Mouse (Mus musculus): Measurements from ENCODE around the gene Zdhhc6.
A peak's percentile ranks its signal among the peaks of the same experiment; 100 is the strongest.

Zdhhc6 gene

DNA sequence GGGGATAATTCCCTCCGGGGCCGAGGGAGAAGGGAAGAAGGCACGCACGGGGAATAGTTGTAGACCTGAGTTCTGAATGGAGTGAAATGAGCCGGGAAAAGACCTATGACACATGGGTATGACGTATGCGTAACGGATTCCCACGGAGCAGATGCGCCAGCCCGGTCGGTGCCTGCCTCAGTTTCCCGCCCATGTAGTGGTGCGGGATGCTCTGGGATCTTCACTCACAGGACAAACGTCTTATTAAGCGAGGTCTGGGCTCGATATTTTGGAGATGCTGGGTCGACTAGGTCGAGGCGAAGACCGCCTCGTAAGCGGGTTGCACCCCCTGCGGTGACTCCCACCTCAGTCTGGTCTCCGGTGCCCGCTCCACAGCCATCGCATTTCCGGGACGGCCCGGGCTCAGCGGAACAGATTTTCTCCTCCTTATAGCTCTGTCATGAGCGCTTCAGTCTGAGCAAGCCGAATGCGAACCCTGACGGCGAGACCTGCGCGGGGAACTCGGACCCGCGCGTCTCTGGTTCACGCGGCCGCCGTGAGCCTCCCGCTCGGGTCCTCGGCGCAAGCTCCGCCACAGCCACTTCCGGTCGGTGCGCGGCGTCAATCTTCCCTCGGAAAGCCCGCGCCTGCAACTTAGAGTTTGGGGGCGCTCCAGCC lies at the start of gene Zdhhc6:
Zdhhc6 (minus strand) TSS at position 581 of the 657 bp plus-strand sequence.
- DNase-seq (ENCODE audit: extremely low spot score, low spot score): peak; percentile 90

DNA sequence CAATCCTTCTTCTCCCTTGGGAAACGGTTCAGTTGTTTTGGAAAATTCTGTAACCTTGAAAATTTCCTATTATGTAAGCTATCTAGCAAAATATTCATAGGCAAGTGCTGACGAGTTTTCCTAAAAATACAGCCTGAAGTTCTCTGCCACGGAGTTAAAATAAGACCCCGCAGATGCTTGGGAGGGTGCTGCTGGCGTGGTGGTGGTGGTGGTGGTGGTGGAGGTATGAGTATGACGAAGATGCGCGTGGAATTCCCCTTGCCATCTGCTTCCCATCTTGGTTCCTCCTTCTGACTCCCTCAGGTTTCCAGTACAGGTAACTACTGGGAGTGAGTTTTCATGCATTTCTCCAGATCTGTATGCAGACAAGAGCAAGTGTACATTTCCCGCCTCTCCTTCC lies 46.8 kb upstream of the Zdhhc6 start:
- no peak for DNase-seq (ENCODE audit: extremely low spot score, low spot score)

DNA sequence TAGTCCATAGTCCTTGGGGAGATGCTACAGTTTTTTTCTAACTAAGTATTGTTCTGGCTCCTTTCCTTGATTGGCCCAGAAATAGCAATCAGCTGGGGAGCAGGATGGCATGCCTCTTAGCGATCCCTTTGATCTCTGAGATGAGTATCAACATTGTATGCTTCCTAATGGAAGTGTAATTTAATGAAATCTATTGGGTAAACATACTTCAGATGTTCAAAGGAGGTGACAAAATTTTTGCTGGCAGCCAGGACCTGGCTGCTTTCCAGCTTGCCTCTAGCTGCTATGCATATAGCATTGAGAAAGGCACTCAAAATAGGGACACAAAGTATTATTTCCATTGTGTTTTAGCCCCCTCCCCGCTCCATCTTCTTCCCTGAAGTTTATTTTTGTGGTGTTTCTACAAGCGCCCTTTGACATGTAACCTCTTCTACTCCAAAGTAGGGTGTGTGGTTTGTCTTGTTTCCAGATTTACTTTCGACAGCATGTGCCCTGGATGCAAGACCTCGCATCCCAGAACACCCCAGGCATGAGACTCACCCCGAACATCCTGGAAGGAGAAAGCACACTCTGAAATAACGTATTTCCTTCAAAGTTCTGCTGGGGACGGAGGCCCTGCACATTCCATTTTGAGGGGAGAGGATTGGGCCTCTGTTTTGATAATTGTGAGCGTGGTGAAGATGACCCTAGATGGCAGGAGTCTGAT lies 35.0 kb upstream of the Zdhhc6 start:
- DNase-seq (ENCODE audit: extremely low spot score, low spot score): no peak

DNA sequence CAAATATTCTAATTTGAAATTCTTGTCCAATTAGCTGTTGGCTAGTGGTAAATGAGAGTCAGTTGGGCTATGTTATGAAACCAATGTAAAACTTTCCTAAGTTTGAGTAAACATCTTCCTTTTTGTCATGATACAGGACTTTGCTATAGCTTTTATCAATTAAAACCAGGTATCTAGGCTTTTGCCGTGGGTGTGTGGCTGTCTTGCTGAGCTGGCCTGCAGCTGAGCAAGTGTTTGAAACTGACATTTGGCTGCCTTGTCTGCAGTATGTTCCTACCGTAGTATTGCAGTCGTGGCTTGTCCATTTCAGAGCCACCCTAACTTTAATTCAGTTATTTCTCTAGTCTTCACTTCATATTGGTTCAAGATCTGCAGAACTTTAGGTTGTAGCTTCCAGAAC lies 32.4 kb upstream of the Zdhhc6 start:
- no peak for DNase-seq (ENCODE audit: extremely low spot score, low spot score)

DNA sequence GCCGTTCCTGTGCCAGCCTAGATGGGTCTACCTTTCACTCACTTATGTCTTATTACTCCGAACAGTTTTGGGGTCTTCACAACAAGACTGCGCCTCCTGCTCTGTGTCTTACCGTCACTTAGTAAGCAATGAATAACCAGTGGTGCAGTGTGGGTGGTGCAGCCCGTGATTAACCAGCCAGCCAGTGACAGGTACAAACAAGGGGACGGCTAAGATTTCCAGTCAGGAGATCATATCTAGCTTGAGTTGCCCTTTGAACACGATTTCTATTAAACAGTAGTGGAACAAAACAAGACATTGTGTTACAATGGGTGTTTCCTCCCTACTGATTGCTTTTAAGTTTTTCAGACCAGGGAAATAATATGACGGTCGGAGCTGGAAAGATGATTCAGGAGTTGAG lies 27.4 kb upstream of the Zdhhc6 start:
- no peak for DNase-seq (ENCODE audit: extremely low spot score, low spot score)

DNA sequence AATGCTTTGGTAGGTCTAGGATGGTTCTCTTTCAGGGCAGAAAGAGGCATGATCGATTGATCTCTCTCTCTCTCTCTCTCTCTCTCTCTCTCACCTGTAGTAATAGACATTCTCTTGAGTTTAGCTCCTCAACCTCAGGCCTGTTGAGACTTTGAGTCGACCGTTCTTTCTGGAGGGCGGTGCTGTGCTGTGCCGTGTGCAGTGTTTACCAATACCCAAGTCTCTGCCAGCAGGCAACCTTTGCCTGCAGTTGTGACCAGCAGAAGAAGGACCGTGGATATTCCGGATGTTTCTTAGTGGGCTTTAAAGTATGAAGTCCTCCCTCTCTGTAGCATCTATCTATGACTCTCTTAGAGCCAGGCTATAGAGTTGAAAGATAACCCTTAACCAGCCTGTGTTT lies 26.6 kb upstream of the Zdhhc6 start:
- no peak for DNase-seq (ENCODE audit: extremely low spot score, low spot score)

DNA sequence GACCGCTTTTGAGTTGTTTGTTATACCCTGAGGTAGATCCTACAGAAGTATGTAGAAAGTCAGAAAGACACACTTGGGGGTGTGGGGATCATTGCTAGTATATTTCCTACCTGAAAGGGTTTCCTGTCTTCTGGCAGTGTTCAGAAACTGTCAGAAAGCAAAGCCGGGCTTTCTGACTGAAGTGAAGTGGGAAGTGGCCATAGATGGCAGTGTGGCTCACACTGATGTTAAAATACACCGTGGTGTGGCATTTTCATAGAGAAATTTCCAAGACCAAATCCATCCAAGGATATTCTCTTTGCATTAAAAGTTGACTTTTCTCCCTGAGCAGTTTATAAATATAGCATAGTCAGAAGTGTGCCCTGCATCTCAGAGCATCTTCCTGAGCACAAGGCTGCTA lies 25.5 kb upstream of the Zdhhc6 start:
- no peak for DNase-seq (ENCODE audit: extremely low spot score, low spot score)

DNA sequence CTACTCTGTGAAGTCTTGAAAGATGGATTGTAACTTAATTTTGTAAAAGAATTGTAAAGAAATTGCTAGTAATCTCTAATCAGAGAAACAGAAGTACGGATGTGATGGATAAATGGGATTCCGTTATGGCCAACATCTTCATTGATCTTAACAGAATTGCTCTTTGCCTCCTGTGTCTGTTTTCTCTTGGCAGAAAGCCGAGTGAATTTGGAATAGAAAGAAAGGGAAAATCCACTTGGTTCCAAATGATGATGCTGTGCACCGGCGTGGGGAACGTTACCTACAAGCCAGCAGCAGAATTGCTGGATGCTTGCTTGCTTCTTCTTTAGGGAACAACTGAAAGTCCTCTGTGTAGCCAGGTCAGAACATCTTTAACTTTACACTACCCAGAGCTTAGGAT lies 24.7 kb upstream of the Zdhhc6 start:
- no peak for DNase-seq (ENCODE audit: extremely low spot score, low spot score)

DNA sequence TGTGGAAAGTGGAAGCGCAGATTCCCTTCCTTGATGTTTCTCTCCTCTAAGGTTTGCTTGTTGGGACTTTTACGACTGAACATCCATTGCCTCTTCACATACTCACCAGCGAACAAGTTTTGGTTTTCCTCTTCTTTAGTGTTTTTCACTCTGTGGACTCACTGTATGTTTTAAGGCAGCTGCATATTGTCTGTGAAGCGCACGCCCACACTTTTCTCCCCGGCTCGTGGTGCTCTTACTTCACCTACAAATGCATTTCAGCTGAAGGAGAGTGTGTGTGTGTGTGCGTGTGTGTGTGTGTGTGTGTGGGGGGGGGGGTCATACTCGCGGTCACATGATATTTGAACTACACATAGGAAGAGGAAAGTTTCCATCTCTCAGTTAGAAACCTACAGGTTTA lies 21.8 kb upstream of the Zdhhc6 start:
- DNase-seq (ENCODE audit: extremely low spot score, low spot score): no peak

DNA sequence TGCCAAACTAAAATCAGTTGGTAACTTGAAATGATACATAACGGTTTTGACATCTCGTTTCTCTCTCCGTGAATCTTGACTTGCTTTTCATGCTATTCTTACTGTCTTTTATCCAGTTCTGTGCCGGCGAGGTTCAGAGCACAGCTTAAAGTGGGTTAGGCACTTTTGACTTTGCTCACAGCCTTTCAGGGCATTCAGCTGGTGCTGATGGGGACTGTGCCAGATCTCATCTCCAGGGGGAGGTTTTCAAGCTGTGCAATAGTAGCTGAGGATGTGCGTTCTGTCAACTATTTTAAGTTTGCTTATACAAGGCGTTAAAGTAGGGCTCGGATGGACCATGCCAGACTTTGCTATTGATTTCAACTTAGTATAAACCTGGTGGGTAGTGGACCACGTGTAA lies 21.2 kb upstream of the Zdhhc6 start:
- DNase-seq (ENCODE audit: extremely low spot score, low spot score): no peak

DNA sequence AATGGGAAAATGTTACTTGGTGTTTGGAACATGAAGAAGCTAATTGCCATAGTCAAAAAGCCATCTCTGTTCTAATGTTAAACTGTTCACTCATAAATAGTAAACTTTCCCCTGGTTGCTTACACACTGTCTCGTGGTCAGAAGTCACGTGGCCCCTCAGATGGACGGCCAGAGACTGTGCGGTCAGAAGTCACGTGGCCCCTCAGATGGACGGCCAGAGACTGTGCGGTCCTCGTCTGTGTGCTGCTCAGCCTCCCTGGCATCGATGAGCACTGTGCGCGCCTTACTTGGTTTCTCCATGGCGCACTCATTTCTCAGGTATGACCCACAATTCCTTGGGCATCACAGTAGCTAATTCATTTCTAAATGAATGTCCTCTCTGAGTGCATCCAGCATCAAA lies 20.6 kb upstream of the Zdhhc6 start:
- no peak for DNase-seq (ENCODE audit: extremely low spot score, low spot score)

DNA sequence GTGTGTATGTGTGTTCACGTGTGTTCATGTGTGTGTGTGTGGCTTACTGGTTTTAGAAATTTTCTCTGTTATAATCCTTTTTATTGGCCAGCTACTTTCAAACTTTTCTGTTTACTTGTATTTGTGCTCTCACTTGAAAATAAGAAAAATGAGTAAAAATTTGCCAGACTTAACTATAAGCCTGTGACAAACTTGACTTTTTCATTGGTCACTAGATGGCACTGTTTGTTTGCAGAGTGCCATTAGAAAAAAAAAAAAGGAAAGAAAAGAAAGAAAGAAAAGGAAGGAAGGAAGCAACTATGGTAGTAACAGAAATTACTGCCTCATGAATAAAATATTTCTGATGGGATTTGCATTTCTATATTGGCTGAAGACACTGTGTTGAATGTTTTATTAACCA lies 20.0 kb upstream of the Zdhhc6 start:
- no peak for DNase-seq (ENCODE audit: extremely low spot score, low spot score)

DNA sequence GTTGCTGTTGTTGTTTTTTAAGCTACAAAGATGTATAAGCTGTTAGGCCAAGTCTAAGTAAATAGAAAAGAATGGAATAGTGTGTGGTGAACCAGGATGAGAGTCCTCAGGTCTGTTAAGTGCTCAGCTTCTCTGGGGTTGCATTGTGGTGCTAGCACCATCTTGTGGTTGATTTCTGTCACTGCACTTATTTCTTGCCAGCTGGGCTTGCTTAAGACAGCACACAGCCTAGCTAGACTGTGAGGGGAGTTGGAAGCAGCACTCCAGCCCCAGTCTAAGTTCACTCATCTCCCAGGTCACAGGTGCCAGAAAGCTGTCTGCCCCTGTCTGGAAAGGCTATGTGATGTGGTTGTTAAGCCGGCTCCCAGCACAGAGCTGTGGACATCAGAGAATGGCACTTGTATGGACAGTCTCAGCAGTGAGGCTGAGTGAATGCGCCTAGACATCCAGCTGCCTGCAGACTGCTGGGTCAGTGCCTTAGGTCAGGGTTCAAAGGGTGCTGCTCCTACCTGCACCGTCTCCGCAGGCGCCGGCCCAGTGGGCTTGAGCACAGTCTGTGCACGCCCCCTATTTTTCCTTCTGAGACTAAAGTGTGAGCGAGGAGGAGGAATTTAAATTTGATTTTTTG lies 16.9 kb upstream of the Zdhhc6 start:
- peak; percentile 59 for DNase-seq (ENCODE audit: extremely low spot score, low spot score)

DNA sequence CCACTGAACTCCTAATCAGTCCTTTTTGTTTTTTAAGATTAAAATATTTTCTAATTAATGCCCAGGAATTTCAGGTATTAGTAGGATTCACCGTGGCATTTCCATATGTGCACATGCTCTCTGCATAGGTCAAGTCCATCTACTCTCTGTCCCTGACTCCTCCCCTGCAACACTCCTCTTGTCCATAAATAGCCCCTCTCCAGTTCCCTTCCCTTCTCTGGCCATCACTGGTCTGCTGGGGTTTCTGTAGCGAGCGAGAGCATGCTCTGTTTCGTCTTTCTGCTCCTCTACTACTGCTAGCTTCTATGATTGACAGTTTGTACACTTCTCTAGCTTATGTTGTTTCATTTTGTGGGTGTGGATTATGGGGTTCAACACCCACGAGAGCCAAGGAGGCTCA lies 15.9 kb upstream of the Zdhhc6 start:
- no peak for DNase-seq (ENCODE audit: extremely low spot score, low spot score)

DNA sequence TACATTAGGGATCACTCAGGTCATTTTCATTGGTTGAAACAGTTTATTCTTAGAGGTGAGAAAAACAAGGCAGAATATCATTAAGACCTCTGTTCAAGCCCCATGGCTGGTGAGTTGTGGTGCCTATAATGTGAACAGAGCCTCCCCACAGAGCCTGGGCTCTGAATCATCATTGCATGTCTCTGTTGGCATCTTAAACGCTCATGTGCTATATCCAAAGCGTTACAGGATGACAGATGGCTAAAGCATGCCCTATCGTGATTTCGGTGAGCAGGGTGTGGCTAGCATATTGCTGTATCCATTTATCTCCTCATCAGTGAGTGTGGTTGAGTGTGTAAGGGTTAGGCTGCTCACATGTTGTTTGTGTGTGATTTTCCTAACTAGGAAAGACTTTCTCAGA lies 11.7 kb upstream of the Zdhhc6 start:
- no peak for DNase-seq (ENCODE audit: extremely low spot score, low spot score)

DNA sequence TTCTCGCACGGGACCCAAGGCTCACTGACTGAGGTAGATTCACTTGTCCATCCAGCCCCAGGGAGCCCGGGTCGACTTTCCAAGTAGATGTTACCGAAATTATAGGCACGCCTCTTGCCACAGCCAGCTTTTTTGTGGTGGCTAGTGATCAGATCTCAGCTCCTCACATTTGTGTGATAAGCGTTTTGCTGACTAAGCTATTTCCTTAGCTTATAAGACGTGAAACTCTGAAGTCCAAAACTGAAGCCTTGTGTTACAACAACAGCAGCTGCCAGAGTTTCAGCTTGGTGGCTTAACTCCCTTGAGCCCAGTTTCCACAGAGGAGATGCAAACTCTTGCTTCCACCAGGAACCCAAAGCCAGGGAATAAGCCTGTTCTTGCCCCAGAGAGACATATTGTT lies 6.8 kb upstream of the Zdhhc6 start:
- no peak for DNase-seq (ENCODE audit: extremely low spot score, low spot score)

DNA sequence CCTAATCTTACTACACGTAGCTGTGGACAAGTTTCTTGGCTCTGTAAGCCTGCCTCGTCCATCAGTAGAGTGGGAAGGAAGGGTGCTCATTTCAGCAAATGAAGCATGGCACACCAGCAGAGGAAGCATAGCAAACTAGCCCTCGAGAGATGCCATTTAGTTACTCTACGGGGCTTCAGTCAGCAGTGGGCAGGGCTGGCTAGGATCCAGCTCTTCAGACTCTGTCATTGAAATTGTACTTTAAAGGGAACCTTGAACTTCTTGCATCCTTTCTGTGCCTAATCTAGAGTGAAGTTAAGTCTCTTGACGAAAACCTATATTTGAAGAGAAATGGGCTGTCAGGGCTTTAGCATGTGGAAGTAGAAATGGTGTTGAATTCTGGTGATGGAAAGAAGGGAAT lies 3.7 kb upstream of the Zdhhc6 start:
- DNase-seq (ENCODE audit: extremely low spot score, low spot score): no peak

DNA sequence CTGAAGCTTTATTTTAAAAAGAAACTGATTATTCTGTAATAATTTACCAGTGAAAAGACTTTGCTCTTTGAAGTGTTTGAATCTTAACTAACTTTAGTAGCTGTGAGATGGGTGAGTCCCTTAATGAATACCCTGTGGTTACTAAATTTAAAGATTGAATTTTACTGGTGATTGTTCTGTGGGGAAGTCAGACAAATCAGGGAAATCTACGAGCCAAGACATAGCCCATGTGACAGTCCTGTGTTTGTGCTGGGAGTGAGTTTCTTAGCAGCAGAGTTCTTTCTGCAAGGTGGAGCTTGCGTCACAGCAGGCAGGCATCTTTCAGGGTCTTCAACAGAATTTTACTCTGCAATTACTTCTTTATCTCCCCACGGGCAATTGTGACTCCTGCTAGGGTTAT lies 3.2 kb upstream of the Zdhhc6 start:
- DNase-seq (ENCODE audit: extremely low spot score, low spot score): no peak

DNA sequence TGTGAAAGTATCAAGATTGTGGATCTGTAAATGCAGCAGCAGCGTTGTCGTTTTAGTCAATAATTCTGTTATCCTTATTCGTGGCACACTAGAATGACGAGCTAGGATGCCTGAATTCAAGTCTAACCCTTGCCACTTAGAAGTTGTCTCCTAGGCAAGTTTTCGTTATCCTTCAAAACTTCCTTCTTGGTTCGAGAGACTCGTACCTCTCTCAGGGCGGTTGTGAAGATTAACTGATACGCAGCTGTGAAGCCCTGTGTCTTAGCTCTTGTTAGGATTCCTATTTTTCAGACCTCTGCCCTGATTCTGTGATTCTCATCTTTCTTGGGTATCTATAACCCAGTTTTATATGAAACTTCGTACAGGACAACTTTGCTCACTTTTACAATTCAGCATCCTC lies 1.1 kb upstream of the Zdhhc6 start:
- no peak for DNase-seq (ENCODE audit: extremely low spot score, low spot score)

DNA sequence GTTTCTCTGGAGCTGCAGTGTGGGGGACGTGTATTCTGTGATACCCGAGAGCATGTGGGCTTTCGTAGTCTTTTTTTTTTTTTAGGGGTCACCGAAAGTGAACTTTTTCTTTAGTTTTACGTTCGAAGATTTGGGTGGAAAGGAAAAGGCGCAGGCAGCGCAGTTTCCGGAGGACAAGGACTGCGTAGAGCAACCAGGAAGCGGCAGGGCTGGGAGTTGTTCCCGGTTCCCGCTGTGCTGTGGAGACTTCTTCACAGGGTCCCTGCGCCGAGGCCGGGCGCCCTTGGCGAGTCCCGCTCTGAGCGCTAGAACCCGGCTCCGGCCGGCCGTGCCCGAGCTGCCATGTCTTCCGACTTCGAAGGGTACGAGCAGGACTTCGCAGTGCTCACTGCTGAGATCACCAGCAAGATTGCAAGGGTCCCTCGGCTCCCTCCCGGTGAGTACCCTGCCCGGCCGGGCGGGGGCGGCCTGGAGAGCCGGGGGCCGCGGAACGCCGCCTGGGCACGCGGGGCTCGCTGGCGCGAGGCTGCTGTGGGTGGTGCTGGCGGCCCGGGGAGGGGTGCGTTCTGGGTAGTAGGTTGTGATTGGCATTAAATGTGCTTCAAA lies 380 bp upstream of the Zdhhc6 start, which contains the start of gene Vti1a:
Vti1a (plus strand) TSS at position 187 of the 606 bp plus-strand sequence.
- DNase-seq (ENCODE audit: extremely low spot score, low spot score): peak; percentile 90

DNA sequence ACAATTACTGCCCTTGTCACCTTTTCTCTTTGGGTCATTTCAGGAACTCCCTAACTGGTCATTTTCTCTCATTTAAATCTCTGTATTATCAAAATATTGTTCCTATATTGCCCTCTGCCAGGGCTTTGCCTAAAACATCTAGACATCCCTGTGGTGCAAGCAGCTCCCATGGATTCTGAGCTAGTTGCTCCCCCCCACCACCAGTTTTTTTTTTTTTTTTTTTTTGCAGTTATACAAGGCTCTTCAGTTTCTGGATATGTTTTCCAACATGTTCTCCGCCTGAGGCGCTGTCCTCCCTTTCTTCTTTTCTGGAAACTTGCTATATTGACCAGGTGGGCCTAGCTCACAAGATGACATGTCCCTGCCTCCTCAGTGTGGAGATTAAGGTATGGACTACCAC lies 2.2 kb downstream of the Zdhhc6 start:
- no peak for DNase-seq (ENCODE audit: extremely low spot score, low spot score)

DNA sequence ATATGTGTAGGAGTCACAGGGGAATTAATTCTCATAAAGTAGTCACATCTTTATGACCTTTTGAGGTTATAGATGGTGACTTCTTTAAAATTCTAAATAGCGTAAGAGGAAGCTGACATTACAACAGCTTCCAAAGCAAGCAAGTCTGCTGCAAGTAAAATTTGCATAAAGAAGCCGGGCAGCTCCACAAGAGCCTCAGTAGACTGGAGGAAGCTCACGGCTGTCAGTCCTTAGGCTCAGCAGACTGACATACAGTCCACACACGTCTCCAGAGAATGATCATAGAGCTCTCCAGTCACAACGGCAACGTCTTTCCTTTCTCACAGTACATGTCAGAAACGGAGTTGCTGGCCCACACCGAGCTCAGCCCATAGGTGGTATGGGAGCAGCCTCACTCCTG lies 4.0 kb downstream of the Zdhhc6 start:
- no peak for DNase-seq (ENCODE audit: extremely low spot score, low spot score)

Measured in neural tube, embryonic 10.5 days (tissue).